Mouse (Mus musculus): Measurements from ENCODE around the gene Btrc.

GRCm38 (mm10) chr19:45529294-45529693 is 165.8 kb downstream of the Btrc start:
- TF ChIP-seq CTCF (IDR thresholded peaks at IDR 0.05; ENCODE audit: low read depth) (no peak), EP300 (optimal IDR thresholded peaks at IDR 0.05) (no peak)
